8 mouse cellular contexts compared by ENCODE assay signal in genomic region chrX:71365011-71365410, GRCm38 (mm10). TPM values are rescaled to one million over a fixed set of nuclear protein-coding genes. Genes with fewer than 3 reads are reported as not detected.
DNase-seq lines count a peak whose midpoint lies in the region; ATAC-seq and TF ChIP-seq lines count a peak whose summit lies in the region.

No protein-coding gene starts in this region.

- peak overlapping the region; percentile 62 for H3K4me2 ChIP-seq in forebrain, embryonic 13.5 days
- peak overlapping the region; percentile 56 for H3K4me2 ChIP-seq in hindbrain, embryonic 15.5 days
- H3K4me2 ChIP-seq in limb, embryonic 11.5 days (ENCODE audit: low read depth, severe bottlenecking), result peak overlapping the region; percentile 56
- H3K4me2 ChIP-seq in midbrain, embryonic 13.5 days (replicated peaks), result peak overlapping the region; percentile 58
- peak overlapping the region; percentile 64 for H3K4me2 ChIP-seq in stomach, postnatal 0 days (replicated peaks; ENCODE audit: low read depth)

- no peaks in the 10 kb centered on the region for H3K27me3 ChIP-seq in forebrain, embryonic 13.5 days
- H3K27me3 ChIP-seq in hindbrain, embryonic 15.5 days, result no peaks in the 10 kb centered on the region
- no peaks in the 10 kb centered on the region for H3K27me3 ChIP-seq in limb, embryonic 11.5 days (ENCODE audit: control insufficient read depth, insufficient read depth, low read length)
- H3K27me3 ChIP-seq in midbrain, embryonic 13.5 days, result no peaks in the 10 kb centered on the region
- H3K27me3 ChIP-seq in stomach, postnatal 0 days (ENCODE audit: control insufficient read depth, insufficient read depth, low read length), result no peaks in the 10 kb centered on the region

- no peak for TF ChIP-seq CTCF in layer of hippocampus, adult 2 months (conservative IDR thresholded peaks at IDR 0.05)
- TF ChIP-seq CTCF in brain, embryonic 14.5 days (IDR thresholded peaks at IDR 0.05; ENCODE audit: borderline replicate concordance, extremely low read depth, insufficient read depth, insufficient read length), result no peak
- TF ChIP-seq CTCF in stomach, postnatal 0 days (IDR thresholded peaks at IDR 0.05; ENCODE audit: low read depth), result no peak

- 19% methylated on average over 16 of the region's 20 CpGs for WGBS in forebrain, embryonic 13.5 days
- 21% methylated on average over 18 of the region's 20 CpGs for WGBS in hindbrain, embryonic 15.5 days
- 21% methylated on average over 7 of the region's 20 CpGs for WGBS in limb, embryonic 11.5 days
- WGBS in midbrain, embryonic 13.5 days, result 20% methylated on average over 15 of the region's 20 CpGs
- WGBS in stomach, postnatal 0 days, result 15% methylated on average over 17 of the region's 20 CpGs

- peak overlapping the region; percentile 96 for H3K27ac ChIP-seq in layer of hippocampus, adult 2 months
- H3K27ac ChIP-seq in forebrain, embryonic 13.5 days, result peak overlapping the region; percentile 44; the same call in 1 of the 2 replicates
- H3K27ac ChIP-seq in hindbrain, embryonic 15.5 days (replicated peaks), result peak overlapping the region; percentile 83
- no peak overlapping the region for H3K27ac ChIP-seq in limb, embryonic 11.5 days (replicated peaks; ENCODE audit: low read depth, low read length)
- peak overlapping the region; percentile 82 for H3K27ac ChIP-seq in midbrain, embryonic 13.5 days
- H3K27ac ChIP-seq in stomach, postnatal 0 days (replicated peaks), result peak overlapping the region; percentile 83

- H3K36me3 ChIP-seq in forebrain, embryonic 13.5 days (ENCODE audit: poor library complexity, severe bottlenecking), result no peaks in the 10 kb centered on the region
- H3K36me3 ChIP-seq in hindbrain, embryonic 15.5 days, result no peaks in the 10 kb centered on the region
- H3K36me3 ChIP-seq in limb, embryonic 11.5 days (ENCODE audit: control insufficient read depth, insufficient read depth, low read length), result no peaks in the 10 kb centered on the region
- H3K36me3 ChIP-seq in midbrain, embryonic 13.5 days, result no peaks in the 10 kb centered on the region
- no peaks in the 10 kb centered on the region for H3K36me3 ChIP-seq in stomach, postnatal 0 days (ENCODE audit: control insufficient read depth, insufficient read depth, low read length)

- TF ChIP-seq POLR2A in brain, embryonic 14.5 days (IDR thresholded peaks at IDR 0.05; ENCODE audit: borderline replicate concordance, extremely low read depth, insufficient read depth, insufficient read length, poor library complexity, severe bottlenecking), result no peak

- no peak for DNase-seq in layer of hippocampus, adult 2 months (ENCODE audit: low spot score in 2 of 2)
- DNase-seq in layer of hippocampus, adult 18-20 months (ENCODE audit: low spot score in 2 of 2), result no peak
- peak; percentile 54 for DNase-seq in brain, embryonic 14.5 days (ENCODE audit: low read depth)
- DNase-seq in limb, embryonic 11.5 days (ENCODE audit: low spot score), result no peak
- peak; percentile 37 for DNase-seq in stomach, postnatal 0 days (ENCODE audit: low spot score)

- no peak for TF ChIP-seq EP300 in stomach, postnatal 0 days (optimal IDR thresholded peaks at IDR 0.05)

- peak overlapping the region; percentile 67 for H3K4me3 ChIP-seq in layer of hippocampus, adult 2 months
- peak overlapping the region; percentile 60 for H3K4me3 ChIP-seq in forebrain, embryonic 13.5 days
- H3K4me3 ChIP-seq in hindbrain, embryonic 15.5 days, result peak overlapping the region; percentile 64
- H3K4me3 ChIP-seq in limb, embryonic 11.5 days (ENCODE audit: low read depth, low read length), result peak overlapping the region; percentile 53
- peak overlapping the region; percentile 58 for H3K4me3 ChIP-seq in midbrain, embryonic 13.5 days (replicated peaks)
- H3K4me3 ChIP-seq in stomach, postnatal 0 days (ENCODE audit: low read depth, low read length), result peak overlapping the region; percentile 61

- peak; percentile 81 for ATAC-seq in forebrain, embryonic 13.5 days
- peak; percentile 78 for ATAC-seq in hindbrain, embryonic 15.5 days (ENCODE audit: low FRiP score, low read depth)
- ATAC-seq in limb, embryonic 11.5 days (ENCODE audit: insufficient number of reproducible peaks, low FRiP score, low TSS enrichment, low read depth), result peak; percentile 65
- no peak; the same call in 1 of the 2 replicates for ATAC-seq in midbrain, embryonic 13.5 days
- peak; percentile 80 for ATAC-seq in stomach, postnatal 0 days (ENCODE audit: low FRiP score, low TSS enrichment)

- H3K4me1 ChIP-seq in forebrain, embryonic 13.5 days, result no peaks in the 10 kb centered on the region
- no peaks in the 10 kb centered on the region; the same call in 1 of the 2 replicates for H3K4me1 ChIP-seq in hindbrain, embryonic 15.5 days (replicated peaks)
- H3K4me1 ChIP-seq in limb, embryonic 11.5 days (ENCODE audit: control insufficient read depth, insufficient read depth, low read length), result no peaks in the 10 kb centered on the region
- H3K4me1 ChIP-seq in midbrain, embryonic 13.5 days (replicated peaks), result no peaks in the 10 kb centered on the region
- H3K4me1 ChIP-seq in stomach, postnatal 0 days (replicated peaks; ENCODE audit: control insufficient read depth, insufficient read depth), result no peaks in the 10 kb centered on the region

- peak overlapping the region; percentile 75 for H3K9ac ChIP-seq in forebrain, embryonic 13.5 days
- peak overlapping the region; percentile 76 for H3K9ac ChIP-seq in hindbrain, embryonic 15.5 days
- peak overlapping the region; percentile 59 for H3K9ac ChIP-seq in limb, embryonic 11.5 days (ENCODE audit: low read length)
- H3K9ac ChIP-seq in midbrain, embryonic 13.5 days (replicated peaks), result peak overlapping the region; percentile 81
- H3K9ac ChIP-seq in stomach, postnatal 0 days (ENCODE audit: low read length), result peak overlapping the region; percentile 79

- H3K9me3 ChIP-seq in forebrain, embryonic 13.5 days (replicated peaks), result no peaks in the 10 kb centered on the region
- no peaks in the 10 kb centered on the region for H3K9me3 ChIP-seq in hindbrain, embryonic 15.5 days
- H3K9me3 ChIP-seq in limb, embryonic 11.5 days (ENCODE audit: control insufficient read depth, low read length), result no peaks in the 10 kb centered on the region
- no peaks in the 10 kb centered on the region for H3K9me3 ChIP-seq in midbrain, embryonic 13.5 days
- no peaks in the 10 kb centered on the region for H3K9me3 ChIP-seq in stomach, postnatal 0 days (ENCODE audit: control insufficient read depth, low read length)

RNA-seq across cellular contexts. Expression of gene Mtmr1, which starts 0.5 kb away (rescaled TPM):
- 10 to 100 TPM; 52.0 to 54.1 TPM for total RNA-seq in layer of hippocampus, adult 2 months (2021)
- total RNA-seq in layer of hippocampus, adult 18-20 months (2021), result 10 to 100 TPM; 52.5 to 57.1 TPM
- 19.3 and 22.5 TPM in 2 replicates for polyA plus RNA-seq in brain, embryonic 14.5 days (2012; rRNA removed)
- 16.1 and 16.3 TPM in 2 replicates for polyA plus RNA-seq in forebrain, embryonic 13.5 days (2015; fragmentation: Nextera tagmentation; extraction: Ambion mirVana)
- polyA plus RNA-seq in hindbrain, embryonic 15.5 days (2015; fragmentation: Nextera tagmentation; extraction: Ambion mirVana), result 15.5 and 16.2 TPM in 2 replicates
- 7.1 and 8.9 TPM in 2 replicates for polyA plus RNA-seq in limb, embryonic 11.5 days (2014; fragmentation: Nextera tagmentation; extraction: Ambion mirVana)
- polyA plus RNA-seq in midbrain, embryonic 13.5 days (2015; fragmentation: Nextera tagmentation; extraction: Ambion mirVana), result 16.3 and 17.1 TPM in 2 replicates
- polyA plus RNA-seq in stomach, postnatal 0 days (2015; fragmentation: Nextera tagmentation; extraction: Ambion mirVana), result 9.3 and 9.7 TPM in 2 replicates

Comparison
In these comparisons a context has a peak if more than half of its experiments do, and no peak if none do; other contexts are left out.
1. DNase-seq: peak in brain, embryonic 14.5 days (single experiment) and stomach, postnatal 0 days (single experiment); none in layer of hippocampus, adult 2 months (0 of 2), layer of hippocampus, adult 18-20 months (0 of 2) and limb, embryonic 11.5 days (single experiment).
2. Peak in every context shown above with its lines, with median percentiles within 50 percentile points of each other: H3K4me3 ChIP-seq, H3K4me2 ChIP-seq and H3K9ac ChIP-seq.